Mouse (Mus musculus): ENCODE measurements around the gene Zc3h12a.

- TF ChIP-seq CTCF (IDR thresholded peaks at IDR 0.05; ENCODE audit: borderline replicate concordance, control insufficient read depth, extremely low read depth, insufficient read depth, low read length, poor library complexity) (no peak), POLR2A (IDR thresholded peaks at IDR 0.05; ENCODE audit: control insufficient read depth, extremely low read depth, insufficient read depth, low read length, poor library complexity) (no peak)
Measured at GRCm38 (mm10) chr4:125134192-125134591, 6.6 kb upstream of the Zc3h12a start.
